Mouse (Mus musculus) layer of hippocampus, adult 2 months (tissue): ENCODE data around the gene Gnl1. TPM values are rescaled to one million over a fixed set of nuclear protein-coding genes. Genes with fewer than 3 reads are reported as not detected.
"Not testable (repeated sequence)": the region's sequence is repeated elsewhere in the genome, so short reads cannot be mapped to it uniquely, and the experiment has no call there.

Experiments used
- DNase-seq, 2 experiments: peaks; one replicate each; pipeline ENCODE4 v3.0.0; 2022; ENCODE audit warnings: low spot score in 2 of 2
- H3K27ac ChIP-seq: fragments of 200-600 bp; 2 replicates; pipeline ENCODE4 v1.8.1; 2022
- H3K4me3 ChIP-seq: fragments of 200-600 bp; 2 replicates; pipeline ENCODE4 v1.8.1; 2022; ENCODE audit warnings: mild to moderate bottlenecking
- CTCF ChIP-seq: fragments of 200-600 bp; conservative IDR thresholded peaks from 2 replicates; pipeline ENCODE4 v1.8.1; 2022; ENCODE audit warnings: antibody characterized with exemption, mild to moderate bottlenecking, moderate library complexity
- total RNA-seq, 2 experiments: library from RNA; stranded (reverse); gene quantifications; 2 replicates each; pipeline ENCODE4 v1.2.3; 2021

The Gnl1 gene
- total RNA-seq, 2 experiments from 2014 or later = 140 to 147 TPM

DNA sequence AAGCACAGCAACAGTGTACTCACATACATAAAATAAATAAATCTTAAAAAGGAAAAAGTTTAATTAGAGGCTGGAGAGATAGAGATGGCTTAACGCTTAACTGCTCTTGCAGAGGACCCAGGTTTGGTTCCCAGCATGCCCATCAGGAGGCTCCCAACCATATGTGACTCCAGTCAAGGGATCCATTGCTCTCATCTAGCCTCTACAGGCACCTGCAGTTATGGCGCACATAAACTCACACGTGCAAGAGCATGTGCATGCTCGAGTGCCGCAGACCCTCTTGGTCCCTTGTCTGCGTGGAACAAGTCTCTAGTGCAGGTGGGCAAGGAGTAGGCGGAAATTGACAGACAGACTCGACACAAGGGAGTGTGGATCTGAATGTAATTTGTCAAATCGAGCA is 42.4 kb downstream of the Gnl1 start:
- peak overlapping the region; percentile 80; the same call in 1 of the 2 replicates for H3K27ac ChIP-seq
- no peak for DNase-seq
- H3K4me3 ChIP-seq = no peak overlapping the region
- TF ChIP-seq CTCF = peak; percentile 45; the same call in 1 of the 2 replicates

- Histone ChIP-seq H3K27ac (peak overlapping the region; percentile 36; the same call in 1 of the 2 replicates), H3K4me3 (no peak overlapping the region)
- TF ChIP-seq CTCF = no peak
- DNase-seq = no peak
Observed at GRCm38 (mm10) chr17:36022922-36023321, 43.3 kb downstream of the Gnl1 start.

- TF ChIP-seq CTCF = no peak
- DNase-seq = no peak
- H3K27ac ChIP-seq = peak overlapping the region; percentile 36
- no peak overlapping the region for H3K4me3 ChIP-seq
Observed at GRCm38 (mm10) chr17:36023710-36024654, 44.3 kb downstream of the Gnl1 start.

DNA sequence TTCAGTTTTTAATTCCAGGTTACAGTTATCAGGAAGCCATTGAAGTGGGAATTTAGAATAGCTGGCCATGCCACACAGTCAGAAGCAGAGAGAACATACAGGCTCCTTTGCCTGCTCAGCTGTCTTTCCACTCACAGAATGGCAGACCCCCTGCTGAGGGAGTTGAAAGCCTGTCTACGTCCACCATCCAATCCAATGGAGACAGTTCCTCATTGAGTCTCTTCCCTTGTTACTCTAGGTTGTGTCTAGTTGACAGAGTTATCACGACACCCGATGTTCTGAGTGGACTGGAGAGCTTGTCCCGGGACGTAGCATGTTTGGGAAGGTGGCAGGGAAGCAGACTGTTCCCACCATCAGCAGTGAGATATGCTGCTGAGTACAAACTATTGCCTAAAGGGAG is 45.5 kb downstream of the Gnl1 start:
- Histone ChIP-seq H3K4me3 (no peak overlapping the region), H3K27ac (0 out of 2 replicates have a peak overlapping the region, but pooled peaks have one; percentile 7)
- no peak for TF ChIP-seq CTCF
- no peak for DNase-seq

DNA sequence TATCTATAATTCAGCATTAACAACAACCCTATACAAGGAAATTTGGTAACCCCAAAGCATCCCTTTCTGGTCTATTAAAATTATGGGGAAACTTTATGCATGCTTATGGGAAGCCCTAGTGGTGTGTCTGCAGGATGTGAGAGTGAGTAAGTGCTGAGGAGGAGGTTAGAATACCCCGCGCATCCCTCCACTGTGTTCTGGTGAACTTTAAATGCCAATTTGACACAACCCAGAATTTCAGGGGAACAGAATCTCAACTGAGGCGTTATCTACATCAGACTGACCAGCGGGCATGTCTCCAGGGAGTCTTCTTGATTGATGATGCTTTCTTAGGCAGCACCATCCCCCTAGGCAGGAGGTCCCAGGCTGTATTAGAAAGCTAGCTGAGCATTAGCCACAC is 46.2 kb downstream of the Gnl1 start:
- DNase-seq = no peak
- H3K27ac ChIP-seq = no peak overlapping the region
- H3K4me3 ChIP-seq = no peak overlapping the region
- TF ChIP-seq CTCF = no peak

DNA sequence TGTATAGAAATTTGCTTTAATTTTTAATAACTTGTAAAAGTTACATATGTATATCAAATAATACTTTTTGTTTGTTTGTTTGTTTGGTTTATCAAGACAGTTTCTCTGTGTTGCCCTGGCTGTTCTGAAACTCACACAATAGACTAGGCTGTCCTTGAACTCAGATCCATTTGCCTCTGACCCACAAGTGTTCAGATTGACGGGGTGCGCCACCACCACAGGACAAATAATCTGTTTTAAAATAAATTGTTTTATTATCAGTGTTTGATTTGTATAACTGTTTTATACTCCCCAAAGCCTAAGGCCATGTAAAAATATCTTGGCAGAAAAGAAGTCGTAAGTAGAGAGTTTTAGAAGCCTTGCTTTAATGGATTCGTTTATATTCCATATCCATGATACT is 48.0 kb downstream of the Gnl1 start:
- Histone ChIP-seq H3K27ac (no peak overlapping the region), H3K4me3 (no peak overlapping the region)
- TF ChIP-seq CTCF = no peak
- no peak for DNase-seq

- no peak for TF ChIP-seq CTCF
- DNase-seq = no peak
- no peak overlapping the region for H3K27ac ChIP-seq
- no peak overlapping the region for H3K4me3 ChIP-seq
Observed at GRCm38 (mm10) chr17:36028879-36029619, 49.4 kb downstream of the Gnl1 start.

DNA sequence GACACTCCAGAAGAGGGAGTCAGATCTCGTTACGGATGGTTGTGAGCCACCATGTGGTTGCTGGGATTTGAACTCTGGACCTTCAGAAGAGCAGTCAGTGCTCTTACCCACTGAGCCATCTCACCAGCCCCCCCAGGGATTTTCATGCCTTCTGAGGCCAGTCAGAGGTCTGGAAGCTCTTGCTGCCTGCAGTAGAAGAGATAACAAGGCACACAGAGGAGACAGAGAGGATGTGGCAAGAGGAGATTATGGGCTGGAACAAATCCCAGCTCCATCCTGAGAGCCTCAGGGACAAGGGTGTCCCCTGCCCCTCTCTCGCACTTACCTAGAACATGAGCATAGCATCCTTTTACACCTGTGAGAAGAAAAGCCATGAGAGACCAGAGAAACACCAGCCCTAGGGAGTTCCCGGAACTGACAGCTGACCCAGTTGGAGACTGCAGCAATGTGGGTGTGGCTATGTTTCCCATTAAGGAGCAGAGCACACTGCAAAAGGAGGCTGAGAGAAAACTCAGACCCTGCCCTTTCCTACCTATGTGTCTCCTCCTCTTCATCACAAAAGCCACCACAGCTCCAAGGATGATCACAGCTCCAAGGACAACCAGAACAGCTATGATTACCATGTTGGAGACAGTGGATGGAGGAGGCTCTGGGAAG is 50.5 kb downstream of the Gnl1 start:
- not testable (repeated sequence) for DNase-seq, H3K27ac ChIP-seq, H3K4me3 ChIP-seq

DNA sequence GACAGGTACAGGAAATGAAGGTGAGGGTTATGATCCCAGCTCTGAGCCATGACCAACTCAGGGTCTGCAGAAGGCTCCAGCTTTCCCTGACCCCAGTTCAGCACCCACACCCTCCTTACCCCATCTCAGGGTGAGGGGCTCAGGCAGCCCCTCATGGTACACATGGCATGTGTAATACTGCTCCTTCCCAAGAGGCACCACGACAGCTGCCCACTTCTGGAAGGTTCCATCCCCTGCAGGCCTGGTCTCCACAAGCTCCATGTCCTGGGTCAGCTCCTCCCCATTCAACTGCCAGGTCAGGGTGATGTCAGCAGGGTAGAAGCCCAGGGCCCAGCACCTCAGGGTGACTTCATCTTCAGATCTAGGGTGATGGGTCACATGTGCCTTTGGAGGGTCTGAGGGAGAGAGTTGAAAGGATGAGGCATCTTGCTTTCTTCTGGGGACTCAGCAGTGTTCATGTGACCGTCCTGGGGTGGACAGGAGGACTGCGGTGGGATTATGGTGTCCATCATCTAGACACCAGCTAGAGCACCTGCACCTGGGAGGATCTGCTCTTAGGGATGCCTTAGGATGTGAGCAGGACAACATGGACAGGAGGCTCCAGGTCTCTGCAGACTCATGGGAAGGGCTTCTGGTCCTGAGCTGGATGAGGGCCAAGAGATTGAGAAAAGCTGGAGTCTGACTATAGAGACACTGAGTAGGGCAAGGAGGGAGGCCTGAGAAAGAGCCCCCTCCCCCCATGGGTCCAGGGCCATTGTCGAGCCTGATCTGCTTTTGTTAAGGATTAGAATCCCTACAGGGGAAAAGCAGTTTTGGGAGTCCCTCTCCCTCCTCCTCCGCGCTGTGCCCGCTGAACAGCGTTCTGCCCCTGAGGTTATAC is 51.3 kb downstream of the Gnl1 start:
- H3K4me3 ChIP-seq = peak overlapping the region; percentile 64
- not testable (repeated sequence) for DNase-seq

GRCm38 (mm10) chr17:36031583-36032331 is 52.1 kb downstream of the Gnl1 start:
- peak; percentile 77 for TF ChIP-seq CTCF
- DNase-seq = not testable (repeated sequence)
- H3K27ac ChIP-seq = peak overlapping the region; percentile 51
- H3K4me3 ChIP-seq = peak overlapping the region; percentile 64

More for the DNA sequence above, 51.3 kb downstream of the Gnl1 start:
- H3K27ac ChIP-seq = peak overlapping the region; percentile 49; the same call in 1 of the 2 replicates

DNA sequence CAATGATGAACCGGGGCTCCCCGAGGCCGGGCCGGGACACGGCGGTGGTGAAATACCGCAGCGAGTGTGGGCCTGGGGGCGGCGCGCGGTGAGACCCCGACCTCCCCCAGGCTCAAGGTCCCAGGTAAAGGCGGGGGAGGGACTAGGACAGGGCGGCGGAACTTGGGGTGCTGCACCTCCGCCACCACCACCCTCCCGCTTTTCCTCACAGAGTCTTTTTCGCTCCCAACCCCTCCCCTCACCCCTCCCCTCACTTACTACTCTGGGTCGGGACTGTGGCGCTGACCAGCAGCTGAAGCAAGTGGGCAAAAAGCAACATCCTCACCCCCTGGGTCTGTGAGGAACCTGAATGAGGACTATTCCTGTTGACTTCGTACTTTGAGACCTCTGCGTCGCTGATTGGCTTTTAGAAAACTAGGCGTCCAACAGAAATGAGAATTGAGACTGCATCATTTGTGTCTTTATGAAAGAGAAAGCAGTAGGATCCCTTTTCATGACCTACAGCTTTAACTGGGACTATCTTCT is 52.8 kb downstream of the Gnl1 start, which contains the start of gene H2-T23:
Gene H2-T23, minus strand, starts transcription at position 505 of the 525 bp plus-strand sequence.
- peak within 1 kb of the TSS; percentile 51 for H3K27ac ChIP-seq
- not testable (repeated sequence) for DNase-seq
- peak within 1 kb of the TSS; percentile 64 for H3K4me3 ChIP-seq

DNA sequence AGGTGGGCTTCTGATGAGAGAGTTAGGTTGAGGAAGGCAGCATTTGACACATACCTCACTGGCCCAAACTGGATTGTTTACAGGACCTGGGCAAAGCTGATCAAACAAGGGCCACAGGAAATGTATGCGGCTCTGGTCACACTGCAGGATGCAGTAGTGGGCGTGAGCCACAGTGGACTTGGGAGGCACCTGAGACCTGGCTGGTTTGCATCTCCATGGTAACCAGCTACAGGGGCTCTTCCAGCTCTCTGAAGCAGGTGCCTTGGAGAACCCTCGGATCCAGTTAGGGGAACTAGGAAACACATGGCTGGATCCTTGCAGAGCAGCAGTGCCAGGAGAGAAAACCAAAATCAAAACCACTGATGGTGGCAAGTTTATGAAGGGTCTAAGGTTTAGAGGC is 54.9 kb downstream of the Gnl1 start:
- H3K4me3 ChIP-seq, DNase-seq, H3K27ac ChIP-seq: not testable (repeated sequence)
